Mouse (Mus musculus): ENCODE measurements around the gene Zcchc3. TPM values are rescaled to one million over a fixed set of nuclear protein-coding genes. Genes with fewer than 3 reads are reported as not detected.
A peak's percentile ranks its signal among the peaks of the same experiment; 100 is the strongest.

Zcchc3 gene
- polyA plus RNA-seq, 1 experiment from 2014 or later = 17.3 TPM

DNA sequence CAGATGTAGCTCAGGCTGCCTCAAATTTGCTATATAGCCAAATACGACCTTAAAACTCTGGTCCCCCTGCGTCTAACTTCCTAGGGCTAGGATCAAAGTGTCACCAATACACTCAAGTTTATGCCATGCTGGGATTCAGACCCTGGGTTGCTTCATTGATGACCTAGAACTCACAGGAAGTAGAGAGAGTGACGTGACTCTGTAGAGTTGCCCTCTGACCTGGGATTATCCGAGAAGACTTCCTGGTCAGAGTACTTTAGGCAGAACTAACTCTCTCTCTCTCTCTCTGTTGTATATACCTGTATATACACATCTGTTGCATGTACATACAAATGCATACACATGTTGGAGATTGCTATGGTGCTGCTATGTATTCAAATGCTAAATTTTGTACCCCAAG, 42.2 kb downstream of the Zcchc3 start:
- DNase-seq (ENCODE audit: low spot score) (no peak), ATAC-seq (no peak)
- TF ChIP-seq CTCF (IDR thresholded peaks at IDR 0.05) (no peak), EP300 (IDR thresholded peaks at IDR 0.05) (no peak)
- no peak overlapping the region for H3K4me2 ChIP-seq (replicated peaks; ENCODE audit: low read depth, low read length)
- H3K27me3 ChIP-seq (replicated peaks; ENCODE audit: insufficient read depth, low read length) = peaks cover 15% of the 10 kb centered on the region; the same call in 1 of the 2 replicates
- no peaks in the 10 kb centered on the region for H3K4me1 ChIP-seq (ENCODE audit: insufficient read depth, low read depth, low read length)
- no peaks in the 10 kb centered on the region for H3K36me3 ChIP-seq (ENCODE audit: insufficient read depth, low read length)
- H3K9me3 ChIP-seq (ENCODE audit: low read length) = no peaks in the 10 kb centered on the region
- H3K27ac ChIP-seq (ENCODE audit: low read length) = no peak overlapping the region
- H3K9ac ChIP-seq (replicated peaks; ENCODE audit: low read depth) = no peak overlapping the region
- 57% methylated on average over 4 of the region's 4 CpGs for WGBS
- H3K4me3 ChIP-seq (ENCODE audit: low read depth, low read length) = no peak overlapping the region

- ATAC-seq (no peak), DNase-seq (ENCODE audit: low spot score) (no peak)
- H3K27ac ChIP-seq (ENCODE audit: low read length) = no peak overlapping the region
- no peak overlapping the region for H3K9ac ChIP-seq (replicated peaks; ENCODE audit: low read depth)
- H3K4me1 ChIP-seq (ENCODE audit: insufficient read depth, low read depth, low read length) = no peaks in the 10 kb centered on the region
- TF ChIP-seq CTCF (IDR thresholded peaks at IDR 0.05) (no peak), EP300 (IDR thresholded peaks at IDR 0.05) (no peak)
- H3K36me3 ChIP-seq (ENCODE audit: insufficient read depth, low read length) = no peaks in the 10 kb centered on the region
- peaks cover 15% of the 10 kb centered on the region; the same call in 1 of the 2 replicates for H3K27me3 ChIP-seq (replicated peaks; ENCODE audit: insufficient read depth, low read length)
- no peak overlapping the region for H3K4me2 ChIP-seq (replicated peaks; ENCODE audit: low read depth, low read length)
- H3K4me3 ChIP-seq (ENCODE audit: low read depth, low read length) = no peak overlapping the region
- H3K9me3 ChIP-seq (ENCODE audit: low read length) = no peaks in the 10 kb centered on the region
- 76% methylated on average over 7 of the region's 7 CpGs for WGBS
Observed at GRCm38 (mm10) chr2:152372104-152372503, 42.7 kb downstream of the Zcchc3 start.

DNA sequence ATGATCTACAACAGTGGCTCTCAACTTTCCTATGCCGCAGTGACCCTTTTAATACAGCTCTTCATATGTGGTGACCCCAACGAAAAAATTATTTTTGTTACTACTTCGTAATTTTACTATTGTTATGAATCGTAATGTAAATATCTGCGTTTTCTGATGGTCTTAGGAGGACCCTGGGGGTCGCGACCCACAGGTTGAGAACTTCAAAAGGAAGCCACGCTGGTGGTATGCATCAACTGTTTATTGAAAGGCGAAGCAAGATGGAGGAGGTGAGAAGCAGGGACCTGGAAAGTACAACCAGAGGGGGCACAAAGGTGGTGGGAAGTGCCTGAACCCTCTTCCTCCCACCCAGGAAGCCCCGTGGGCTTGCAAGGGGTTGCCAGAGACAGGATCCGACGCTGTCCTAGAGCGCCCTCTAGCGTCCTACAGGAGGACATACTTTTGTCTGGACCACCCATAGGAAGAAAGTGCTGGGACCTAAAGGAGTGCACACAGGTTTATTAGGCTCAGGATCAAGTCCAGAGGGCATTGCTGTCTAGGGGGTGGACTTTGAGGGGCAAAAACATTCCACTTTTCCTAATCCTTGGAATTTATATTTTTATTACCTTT, 46.2 kb downstream of the Zcchc3 start:
- Histone ChIP-seq H3K27ac (ENCODE audit: low read length) (no peak overlapping the region), H3K27me3 (replicated peaks; ENCODE audit: insufficient read depth, low read length) (0 out of 2 replicates have a peak, but pooled peaks cover under 1% of the 10 kb centered on the region), H3K36me3 (ENCODE audit: insufficient read depth, low read length) (no peaks in the 10 kb centered on the region), H3K4me1 (ENCODE audit: insufficient read depth, low read depth, low read length) (no peaks in the 10 kb centered on the region), H3K9ac (replicated peaks; ENCODE audit: low read depth) (no peak overlapping the region), H3K4me2 (replicated peaks; ENCODE audit: low read depth, low read length) (no peak overlapping the region), H3K4me3 (ENCODE audit: low read depth, low read length) (no peak overlapping the region), H3K9me3 (ENCODE audit: low read length) (no peaks in the 10 kb centered on the region)
- TF ChIP-seq CTCF (IDR thresholded peaks at IDR 0.05) = peak; percentile 96
- TF ChIP-seq EP300 (IDR thresholded peaks at IDR 0.05) = no peak
- DNase-seq (ENCODE audit: low spot score) = peak; percentile 77
- 22% methylated on average over 14 of the region's 14 CpGs for WGBS
- peak; percentile 65 for ATAC-seq

DNA sequence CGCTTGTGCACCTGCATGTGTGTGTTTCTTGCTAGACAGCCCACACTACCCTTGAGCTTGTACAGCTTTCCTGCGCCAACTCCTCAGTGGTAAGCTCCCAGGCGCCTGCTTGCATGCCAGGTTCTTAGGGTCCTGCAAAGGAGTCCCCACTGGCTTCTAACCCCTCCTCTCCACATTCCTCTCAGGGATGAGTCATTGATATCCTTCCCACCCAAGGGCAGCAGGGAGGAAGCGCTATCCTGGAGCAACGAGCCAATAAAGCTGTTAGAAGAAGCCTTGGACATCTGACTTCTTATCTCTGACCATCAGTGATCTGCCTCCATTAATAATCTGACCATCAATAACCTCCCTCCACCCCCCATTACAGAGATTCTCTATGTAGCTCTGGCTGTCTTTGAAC, 46.9 kb downstream of the Zcchc3 start:
- TF ChIP-seq CTCF (IDR thresholded peaks at IDR 0.05) (no peak), EP300 (IDR thresholded peaks at IDR 0.05) (no peak)
- H3K4me1 ChIP-seq (ENCODE audit: insufficient read depth, low read depth, low read length) = no peaks in the 10 kb centered on the region
- no peaks in the 10 kb centered on the region for H3K9me3 ChIP-seq (ENCODE audit: low read length)
- DNase-seq (ENCODE audit: low spot score) (no peak), ATAC-seq (no peak)
- no peak overlapping the region for H3K4me3 ChIP-seq (ENCODE audit: low read depth, low read length)
- H3K27me3 ChIP-seq (replicated peaks; ENCODE audit: insufficient read depth, low read length) = no peaks in the 10 kb centered on the region
- no peaks in the 10 kb centered on the region for H3K36me3 ChIP-seq (ENCODE audit: insufficient read depth, low read length)
- H3K9ac ChIP-seq (replicated peaks; ENCODE audit: low read depth) = no peak overlapping the region
- no peak overlapping the region for H3K27ac ChIP-seq (ENCODE audit: low read length)
- WGBS = 65% methylated on average over 5 of the region's 5 CpGs
- no peak overlapping the region for H3K4me2 ChIP-seq (replicated peaks; ENCODE audit: low read depth, low read length)

DNA sequence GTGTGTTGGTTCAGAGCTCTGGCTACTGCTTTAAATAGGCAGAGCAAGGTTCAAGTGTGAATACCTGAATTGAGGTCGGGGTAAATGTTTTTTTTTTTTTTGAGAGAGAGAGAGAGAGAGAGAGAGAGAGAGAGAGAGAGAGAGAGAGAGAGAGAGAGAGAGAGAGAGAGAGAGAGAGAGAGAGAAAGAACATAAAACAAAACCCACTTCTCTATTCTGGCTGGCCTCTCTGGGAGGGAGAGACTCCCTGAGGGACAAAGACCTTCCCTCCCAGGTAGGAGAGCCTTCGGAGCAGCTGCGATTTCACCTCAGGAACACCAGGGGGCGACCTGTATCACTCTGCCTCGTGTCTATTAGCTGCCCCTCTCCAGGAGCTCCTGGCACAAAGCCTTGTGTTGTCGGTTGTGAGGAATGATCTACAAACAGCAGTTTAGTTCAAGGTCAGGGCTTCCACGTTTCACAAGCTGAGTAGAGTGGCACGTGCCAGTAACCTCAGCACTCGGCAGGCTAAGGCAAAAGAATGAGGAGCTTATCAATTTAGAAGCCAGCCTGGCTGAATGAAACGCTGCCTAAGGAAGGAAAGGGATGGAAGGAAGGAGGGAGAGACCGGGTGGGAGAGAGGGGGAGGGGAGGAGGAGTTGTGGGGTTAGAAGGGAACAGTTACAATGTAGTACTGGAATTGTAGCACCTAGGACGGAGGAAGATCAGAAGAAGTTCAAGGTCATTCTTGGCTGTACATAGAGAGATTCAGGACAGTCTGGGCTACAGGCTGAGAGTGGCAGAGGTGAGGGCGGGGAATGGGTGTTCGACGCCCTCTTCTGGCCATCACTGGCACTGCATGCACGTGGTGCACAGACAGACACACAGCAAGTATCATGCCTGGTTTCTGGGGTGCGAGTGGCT, 51.3 kb downstream of the Zcchc3 start:
- TF ChIP-seq CTCF (IDR thresholded peaks at IDR 0.05) (peak; percentile 83), EP300 (IDR thresholded peaks at IDR 0.05) (no peak)
- ATAC-seq (peak; percentile 67), DNase-seq (ENCODE audit: low spot score) (peak; percentile 91)
- Histone ChIP-seq H3K4me2 (replicated peaks; ENCODE audit: low read depth, low read length) (peak overlapping the region; percentile 33; the same call in 1 of the 2 replicates), H3K36me3 (ENCODE audit: insufficient read depth, low read length) (no peaks in the 10 kb centered on the region), H3K4me3 (ENCODE audit: low read depth, low read length) (no peak overlapping the region), H3K27ac (ENCODE audit: low read length) (0 out of 2 replicates have a peak overlapping the region, but pooled peaks have one; percentile 38), H3K9me3 (ENCODE audit: low read length) (no peaks in the 10 kb centered on the region), H3K4me1 (ENCODE audit: insufficient read depth, low read depth, low read length) (no peaks in the 10 kb centered on the region), H3K27me3 (replicated peaks; ENCODE audit: insufficient read depth, low read length) (no peaks in the 10 kb centered on the region), H3K9ac (replicated peaks; ENCODE audit: low read depth) (no peak overlapping the region)
- 7% methylated on average over 17 of the region's 17 CpGs for WGBS

Other genes with a start within 250 kb of the Zcchc3 start
- 62.4 and 70.4 TPM in 2 replicates for gene Csnk2a1, start 188.2 kb downstream of the Zcchc3 start, polyA plus RNA-seq (2015; fragmentation: Nextera tagmentation; extraction: Ambion mirVana)
- 37.5 and 38.8 TPM in 2 replicates for gene Tbc1d20, start 121.2 kb downstream of the Zcchc3 start, polyA plus RNA-seq (2015; fragmentation: Nextera tagmentation; extraction: Ambion mirVana)
- gene Rbck1, start 82.4 kb downstream of the Zcchc3 start, polyA plus RNA-seq (2015; fragmentation: Nextera tagmentation; extraction: Ambion mirVana) = 67.9 and 74.4 TPM in 2 replicates
- gene Trib3, start 71.0 kb downstream of the Zcchc3 start, polyA plus RNA-seq (2015; fragmentation: Nextera tagmentation; extraction: Ambion mirVana) = 5.7 and 6.7 TPM in 2 replicates
- gene Nrsn2, start 38.4 kb downstream of the Zcchc3 start, polyA plus RNA-seq (2015; fragmentation: Nextera tagmentation; extraction: Ambion mirVana) = not detected in 2 replicates
- 3.5 and 3.9 TPM in 2 replicates for gene Sox12, start 17.0 kb downstream of the Zcchc3 start, polyA plus RNA-seq (2015; fragmentation: Nextera tagmentation; extraction: Ambion mirVana)
- gene 6820408C15Rik, start 560 bp upstream of the Zcchc3 start, polyA plus RNA-seq (2015; fragmentation: Nextera tagmentation; extraction: Ambion mirVana) = 10.7 and 14.6 TPM in 2 replicates
- gene Defb23, start 49.6 kb upstream of the Zcchc3 start, polyA plus RNA-seq (2015; fragmentation: Nextera tagmentation; extraction: Ambion mirVana) = not detected in 2 replicates
- gene Defb20, start 62.0 kb upstream of the Zcchc3 start, polyA plus RNA-seq (2015; fragmentation: Nextera tagmentation; extraction: Ambion mirVana) = not detected in 2 replicates
- gene Defb22, start 75.1 kb upstream of the Zcchc3 start, polyA plus RNA-seq (2015; fragmentation: Nextera tagmentation; extraction: Ambion mirVana) = not detected in 2 replicates
- not detected in 2 replicates for gene Defb26, start 96.7 kb upstream of the Zcchc3 start, polyA plus RNA-seq (2015; fragmentation: Nextera tagmentation; extraction: Ambion mirVana)
- gene Defb28, start 103.2 kb upstream of the Zcchc3 start, polyA plus RNA-seq (2015; fragmentation: Nextera tagmentation; extraction: Ambion mirVana) = not detected in 2 replicates
- gene Defb29, start 125.1 kb upstream of the Zcchc3 start, polyA plus RNA-seq (2015; fragmentation: Nextera tagmentation; extraction: Ambion mirVana) = not detected in 2 replicates
- not detected in 2 replicates for gene Gm17416, start 154.3 kb upstream of the Zcchc3 start, polyA plus RNA-seq (2015; fragmentation: Nextera tagmentation; extraction: Ambion mirVana)
- not detected in 2 replicates for gene Defb21, start 157.7 kb upstream of the Zcchc3 start, polyA plus RNA-seq (2015; fragmentation: Nextera tagmentation; extraction: Ambion mirVana)
- gene Defb19, start 165.3 kb upstream of the Zcchc3 start, polyA plus RNA-seq (2015; fragmentation: Nextera tagmentation; extraction: Ambion mirVana) = 0.36 TPM in 1 of 2 replicates, not detected in the other
- not detected in 2 replicates for gene Defb45, start 184.4 kb upstream of the Zcchc3 start, polyA plus RNA-seq (2015; fragmentation: Nextera tagmentation; extraction: Ambion mirVana)
- not detected in 2 replicates for gene Defb36, start 189.3 kb upstream of the Zcchc3 start, polyA plus RNA-seq (2015; fragmentation: Nextera tagmentation; extraction: Ambion mirVana)
- gene Defb25, start 208.0 kb upstream of the Zcchc3 start, polyA plus RNA-seq (2015; fragmentation: Nextera tagmentation; extraction: Ambion mirVana) = 3.0 and 4.9 TPM in 2 replicates
- 32.2 and 34.0 TPM in 2 replicates for gene Rem1, start 211.9 kb upstream of the Zcchc3 start, polyA plus RNA-seq (2015; fragmentation: Nextera tagmentation; extraction: Ambion mirVana)

Data from lung, postnatal 0 days (tissue).